In genomic region chr4:129289671-129290070, GRCm38 (mm10) we compare ENCODE assay signal across 29 mouse cellular contexts. TPM values are rescaled to one million over a fixed set of nuclear protein-coding genes. Genes with fewer than 3 reads are reported as not detected.
DNase-seq lines count a peak whose midpoint lies in the region; ATAC-seq lines count a peak whose summit lies in the region.
"Had no signal": no experiment of that assay in that cellular context is flagged by ENCODE, and none has a peak within 500 bp of the region (broad histone marks: within the 10 kb centered on the region; RNA-seq: fewer than 3 reads in every experiment).

No protein-coding gene starts in this region.

- peaks cover 11% of the 10 kb centered on the region for H3K4me1 ChIP-seq in midbrain, embryonic 11.5 days (ENCODE audit: control insufficient read depth, insufficient read depth, low read length)
- H3K4me1 ChIP-seq in midbrain, embryonic 16.5 days (ENCODE audit: control insufficient read depth, insufficient read depth, low read length) = peaks cover 11% of the 10 kb centered on the region

- H3K9me3 ChIP-seq in midbrain, embryonic 11.5 days (ENCODE audit: control insufficient read depth, low read length) = no peaks in the 10 kb centered on the region
- no peaks in the 10 kb centered on the region for H3K9me3 ChIP-seq in midbrain, embryonic 16.5 days (replicated peaks; ENCODE audit: control insufficient read depth, low read length, poor library complexity, severe bottlenecking)
- H3K9me3 ChIP-seq: embryonic facial prominence, embryonic 13.5 days; embryonic facial prominence, embryonic 15.5 days; forebrain, embryonic 12.5 days had no signal

- peaks cover 18% of the 10 kb centered on the region for H3K27me3 ChIP-seq in midbrain, embryonic 11.5 days (ENCODE audit: control insufficient read depth, insufficient read depth, low read length)
- H3K27me3 ChIP-seq in midbrain, embryonic 16.5 days (ENCODE audit: control insufficient read depth, insufficient read depth, low read depth, low read length) = no peaks in the 10 kb centered on the region; the same call in 1 of the 2 replicates
- H3K27me3 ChIP-seq: Patski had no signal

- H3K9ac ChIP-seq in midbrain, embryonic 11.5 days (ENCODE audit: low read length) = no peak overlapping the region
- H3K9ac ChIP-seq in midbrain, embryonic 16.5 days (ENCODE audit: low read depth, low read length) = no peak overlapping the region
- H3K9ac ChIP-seq: embryonic facial prominence, embryonic 13.5 days; embryonic facial prominence, embryonic 15.5 days; forebrain, embryonic 12.5 days had no signal

- DNase-seq in frontal cortex, postnatal 14 days (ENCODE audit: low spot score in 2 of 2) = no peak
- peak; percentile 71 for DNase-seq in midbrain, embryonic 11.5 days (ENCODE audit: low spot score, missing footprints)
- peak; percentile 58 for DNase-seq in brain, adult 2 months (ENCODE audit: low read depth, low spot score)
- DNase-seq in telencephalon, adult 2 months (ENCODE audit: low read depth, low spot score) = peak; percentile 29
- no peak for DNase-seq in left cerebral cortex, postnatal 36 days (ENCODE audit: low spot score in 2 of 2)
- DNase-seq: adrenal gland, adult 8-10 months; adrenal gland, postnatal 14 days; adrenal gland, postnatal 36 days; B cell, adult 2 months; cerebellum, adult 11 months; cerebellum, adult 18-20 months; cerebellum, adult 8-10 months; cerebellum, adult 9-11 months; cerebellum, postnatal 14 days; cerebellum, postnatal 36 days; embryo, embryonic 11 days had no signal

- 90% methylated on average over 8 of the region's 8 CpGs for WGBS in midbrain, embryonic 11.5 days
- WGBS in midbrain, embryonic 16.5 days = 94% methylated on average over 8 of the region's 8 CpGs

- H3K4me3 ChIP-seq in midbrain, embryonic 11.5 days (ENCODE audit: low read depth, low read length) = no peak overlapping the region
- no peak overlapping the region for H3K4me3 ChIP-seq in midbrain, embryonic 16.5 days (ENCODE audit: low read depth, low read length)
- H3K4me3 ChIP-seq: embryonic facial prominence, embryonic 13.5 days; embryonic facial prominence, embryonic 15.5 days; erythroblast, embryonic 14.5 days; forebrain, embryonic 10.5 days; forebrain, embryonic 12.5 days had no signal

- 0 out of 2 replicates have a peak, but pooled peaks have one; percentile 39 for ATAC-seq in frontal cortex, adult (ENCODE audit: low TSS enrichment)
- ATAC-seq in midbrain, embryonic 11.5 days (ENCODE audit: low FRiP score) = no peak
- no peak for ATAC-seq in midbrain, embryonic 16.5 days
- ATAC-seq: activated CD4-positive, CD25-positive, alpha-beta regulatory T cell, adult 4 months; CD4-positive, CD25-positive, alpha-beta regulatory T cell, adult 4 months; forebrain, embryonic 14.5 days; Patski had no signal

- intact Hi-C loops in left cerebral cortex, postnatal 36 days (cut with DNase I) = no loop called here

- no peak overlapping the region for H3K4me2 ChIP-seq in midbrain, embryonic 11.5 days
- H3K4me2 ChIP-seq in midbrain, embryonic 16.5 days (ENCODE audit: low read length) = no peak overlapping the region
- H3K4me2 ChIP-seq: embryonic facial prominence, embryonic 13.5 days; embryonic facial prominence, embryonic 15.5 days; forebrain, embryonic 12.5 days had no signal

- H3K27ac ChIP-seq in midbrain, embryonic 11.5 days (ENCODE audit: low read depth, low read length) = no peak overlapping the region
- no peak overlapping the region for H3K27ac ChIP-seq in midbrain, embryonic 16.5 days (ENCODE audit: low read length)
- H3K27ac ChIP-seq: embryonic facial prominence, embryonic 13.5 days; embryonic facial prominence, embryonic 15.5 days; forebrain, embryonic 10.5 days; forebrain, embryonic 12.5 days had no signal

- no peaks in the 10 kb centered on the region for H3K36me3 ChIP-seq in midbrain, embryonic 11.5 days (ENCODE audit: control insufficient read depth, insufficient read depth, low read length)
- no peaks in the 10 kb centered on the region for H3K36me3 ChIP-seq in midbrain, embryonic 16.5 days (ENCODE audit: control insufficient read depth, insufficient read depth, low read length)
- H3K36me3 ChIP-seq: embryonic facial prominence, embryonic 13.5 days; embryonic facial prominence, embryonic 15.5 days; forebrain, embryonic 10.5 days; forebrain, embryonic 12.5 days had no signal

RNA-seq across cellular contexts. Expression of gene Sync, which starts 2.3 kb away (rescaled TPM):
- 0.51 and 0.53 TPM in 2 replicates for polyA plus RNA-seq in midbrain, embryonic 11.5 days (2014; fragmentation: Nextera tagmentation; extraction: Ambion mirVana)
- 0.63 and 0.85 TPM in 2 replicates for polyA plus RNA-seq in midbrain, embryonic 16.5 days (2015; fragmentation: Nextera tagmentation; extraction: Ambion mirVana)
- 1 to 10 TPM; 1.3 to 2.1 TPM for total RNA-seq in left cerebral cortex, postnatal 36 days (2021)
- total RNA-seq: CH12.LX; common myeloid progenitor, adult 5-6 weeks had no signal
- polyA plus RNA-seq: erythroblast, embryonic 14.5 days had no signal

RNA-seq across cellular contexts. Expression of gene C77080, which starts 28.5 kb away (rescaled TPM):
- 3.3 and 3.7 TPM in 2 replicates for polyA plus RNA-seq in midbrain, embryonic 11.5 days (2014; fragmentation: Nextera tagmentation; extraction: Ambion mirVana)
- 6.7 and 8.2 TPM in 2 replicates for polyA plus RNA-seq in midbrain, embryonic 16.5 days (2015; fragmentation: Nextera tagmentation; extraction: Ambion mirVana)
- 10 to 100 TPM; 19.7 to 27.1 TPM for total RNA-seq in left cerebral cortex, postnatal 36 days (2021)

RNA-seq across cellular contexts. Expression of gene Rbbp4, which starts 45.5 kb away (rescaled TPM):
- 561 and 604 TPM in 2 replicates for polyA plus RNA-seq in midbrain, embryonic 11.5 days (2014; fragmentation: Nextera tagmentation; extraction: Ambion mirVana)
- polyA plus RNA-seq in midbrain, embryonic 16.5 days (2015; fragmentation: Nextera tagmentation; extraction: Ambion mirVana) = 267 and 295 TPM in 2 replicates
- 100 to 1,000 TPM; 115 to 123 TPM for total RNA-seq in left cerebral cortex, postnatal 36 days (2021)

RNA-seq across cellular contexts. Expression of gene Zbtb8os, which starts 45.8 kb away (rescaled TPM):
- 42.7 and 45.0 TPM in 2 replicates for polyA plus RNA-seq in midbrain, embryonic 11.5 days (2014; fragmentation: Nextera tagmentation; extraction: Ambion mirVana)
- 15.1 and 17.7 TPM in 2 replicates for polyA plus RNA-seq in midbrain, embryonic 16.5 days (2015; fragmentation: Nextera tagmentation; extraction: Ambion mirVana)
- 10 to 100 TPM; 24.6 to 28.4 TPM for total RNA-seq in left cerebral cortex, postnatal 36 days (2021)

Comparison
In these comparisons a context has a peak if more than half of its experiments do, and no peak if none do; other contexts are left out.
1. DNase-seq: peak in midbrain, embryonic 11.5 days (single experiment), brain, adult 2 months (single experiment) and telencephalon, adult 2 months (single experiment); none in frontal cortex, postnatal 14 days (0 of 2) and left cerebral cortex, postnatal 36 days (0 of 2).